Mouse (Mus musculus) hindbrain, postnatal 0 days (tissue): ENCODE results near the gene Aqp11. TPM values are rescaled to one million over a fixed set of nuclear protein-coding genes. Genes with fewer than 3 reads are reported as not detected.
A peak's percentile ranks its signal among the peaks of the same experiment; 100 is the strongest.

Experiments used
- ATAC-seq: fragments of 200-750 bp; cut with Nextera tagmentation; 2 replicates; pipeline ENCODE4 v1.8.0; 2017; ENCODE audit warnings: mild to moderate bottlenecking, moderate TSS enrichment, moderate library complexity
- DNase-seq: peaks from one replicate; pipeline ENCODE4 v3.0.0-alpha.2; 2015; ENCODE audit warnings: low spot score
- H3K27ac ChIP-seq: fragments of 300-500 bp; sonication (generic); 2 replicates; pipeline ENCODE4 v1.5.1; 2014; ENCODE audit warnings: mild to moderate bottlenecking
- H3K27me3 ChIP-seq: fragments of 300-500 bp; sonication (generic); 2 replicates; pipeline ENCODE4 v1.6.1; 2014; ENCODE audit warnings: low read length, mixed read lengths; ENCODE audit not compliant: insufficient read depth
- H3K36me3 ChIP-seq: fragments of 300-500 bp; sonication (generic); 2 replicates; pipeline ENCODE4 v1.6.1; 2014; ENCODE audit warnings: low read length, mixed read lengths; ENCODE audit not compliant: insufficient read depth
- H3K4me1 ChIP-seq: fragments of 300-500 bp; sonication (generic); 2 replicates; pipeline ENCODE4 v1.6.1; 2014; ENCODE audit warnings: antibody characterized with exemption, low read length, mixed read lengths; ENCODE audit not compliant: insufficient read depth
- H3K4me2 ChIP-seq: fragments of 300-500 bp; sonication (generic); 2 replicates; pipeline ENCODE4 v1.6.1; 2014; ENCODE audit warnings: low read depth, mild to moderate bottlenecking, low read length, moderate library complexity, mixed read lengths
- H3K4me3 ChIP-seq: fragments of 300-500 bp; sonication (generic); 2 replicates; pipeline ENCODE4 v1.5.1; 2014; ENCODE audit warnings: low read length
- H3K9ac ChIP-seq: fragments of 300-500 bp; sonication (generic); replicated peaks from 2 replicates; pipeline ENCODE4 v1.6.1; 2014; ENCODE audit warnings: mild to moderate bottlenecking, low read length, moderate library complexity, mixed read lengths
- H3K9me3 ChIP-seq: fragments of 300-500 bp; sonication (generic); 2 replicates; pipeline ENCODE4 v1.6.1; 2016; ENCODE audit warnings: low read length, mixed read lengths
- CTCF ChIP-seq: IDR thresholded peaks from 2 replicates; pipeline ENCODE4 v1.5.1; 2016; ENCODE audit warnings: antibody characterized with exemption, control low read depth, low read depth
- WGBS: fragments of 180-500 bp; shearing (Covaris S2); extraction: QIAGEN DNeasy Blood & Tissue Kit; methylation state at CpG from one replicate; pipeline ENCODE4 v1.1.7; 2014; 5-methylcytosine and 5-hydroxymethylcytosine counted together
- polyA plus RNA-seq: library from polyadenylated mRNA; unstranded; fragments of >200 nt; fragmentation: Nextera tagmentation; extraction: Ambion mirVana; gene quantifications from 2 replicates; pipeline ENCODE4 v1.2.1, GENCODE M21; 2015
- total RNA-seq: library from RNA; depleted of rRNA; stranded (reverse); fragments of >200 nt; gene quantifications from 2 replicates; pipeline ENCODE4 v1.2.3, GENCODE M21; 2014; rRNA removed

Aqp11 gene
- total and polyA plus RNA-seq, 2 experiments from 2014 or later: 15.0 to 29.5 TPM

- TF ChIP-seq CTCF: no peak
- Histone ChIP-seq H3K9me3 (no peaks in the 10 kb centered on the region), H3K9ac (peak overlapping the region; percentile 96), H3K4me2 (peak overlapping the region; percentile 80), H3K4me1 (peaks cover 3% of the 10 kb centered on the region), H3K27me3 (no peaks in the 10 kb centered on the region), H3K27ac (peak overlapping the region; percentile 88), H3K4me3 (peak overlapping the region; percentile 98), H3K36me3 (no peaks in the 10 kb centered on the region)
- 32% methylated on average over 19 of the region's 19 CpGs for WGBS
- ATAC-seq (peak; percentile 89), DNase-seq (no peak)
Observed at GRCm38 (mm10) chr7:97696133-97696505, 42.0 kb downstream of the Aqp11 start.

- Histone ChIP-seq H3K36me3 (no peaks in the 10 kb centered on the region), H3K9me3 (no peaks in the 10 kb centered on the region), H3K9ac (no peak overlapping the region), H3K27ac (no peak overlapping the region), H3K4me2 (peak overlapping the region; percentile 80; the same call in 1 of the 2 replicates), H3K4me3 (no peak overlapping the region), H3K4me1 (peaks cover 3% of the 10 kb centered on the region), H3K27me3 (no peaks in the 10 kb centered on the region)
- 100% methylated on average over 1 of the region's 1 CpGs for WGBS
- DNase-seq (no peak), ATAC-seq (no peak)
- no peak for TF ChIP-seq CTCF
Observed at GRCm38 (mm10) chr7:97695441-97695840, 42.6 kb downstream of the Aqp11 start.

- H3K36me3 ChIP-seq: peaks cover 16% of the 10 kb centered on the region
- no peak overlapping the region for H3K4me3 ChIP-seq
- whole genome bisulfite sequencing: 86% methylated on average over 2 of the region's 2 CpGs
- ATAC-seq (no peak), DNase-seq (no peak)
- no peak overlapping the region for H3K9ac ChIP-seq
- no peaks in the 10 kb centered on the region for H3K9me3 ChIP-seq
- H3K27ac ChIP-seq: no peak overlapping the region
- no peak overlapping the region for H3K4me2 ChIP-seq
- H3K27me3 ChIP-seq: no peaks in the 10 kb centered on the region
- no peak for TF ChIP-seq CTCF
- no peaks in the 10 kb centered on the region for H3K4me1 ChIP-seq
Observed at GRCm38 (mm10) chr7:97687831-97688230, 50.3 kb downstream of the Aqp11 start.

GRCm38 (mm10) chr7:97679239-97679638 lies 58.9 kb downstream of the Aqp11 start:
- H3K27ac ChIP-seq: no peak overlapping the region
- ATAC-seq (no peak), DNase-seq (peak; percentile 71)
- H3K27me3 ChIP-seq: no peaks in the 10 kb centered on the region
- H3K9me3 ChIP-seq: no peaks in the 10 kb centered on the region
- peak; percentile 58 for TF ChIP-seq CTCF
- H3K9ac ChIP-seq: no peak overlapping the region
- no peaks in the 10 kb centered on the region for H3K4me1 ChIP-seq
- WGBS: 7% methylated on average over 1 of the region's 1 CpGs
- no peak overlapping the region for H3K4me3 ChIP-seq
- no peak overlapping the region for H3K4me2 ChIP-seq
- peaks cover 28% of the 10 kb centered on the region for H3K36me3 ChIP-seq

Other genes with a start within 250 kb of the Aqp11 start
- gene Aamdc, start 158.8 kb downstream of the Aqp11 start, total RNA-seq: 9.4 and 17.4 TPM in 2 replicates
- gene Aamdc, start 158.8 kb downstream of the Aqp11 start, polyA plus RNA-seq: 61.8 and 67.2 TPM in 2 replicates
- gene Rsf1, start 158.4 kb downstream of the Aqp11 start, total RNA-seq: 16.7 and 18.2 TPM in 2 replicates
- 26.3 and 27.6 TPM in 2 replicates for gene Rsf1, start 158.4 kb downstream of the Aqp11 start, polyA plus RNA-seq
- gene Clns1a, start 41.7 kb downstream of the Aqp11 start, total RNA-seq: 99.6 and 102 TPM in 2 replicates
- 172 and 175 TPM in 2 replicates for gene Clns1a, start 41.7 kb downstream of the Aqp11 start, polyA plus RNA-seq
- gene Pak1, start 50.3 kb upstream of the Aqp11 start, total RNA-seq: 125 and 137 TPM in 2 replicates
- 111 and 114 TPM in 2 replicates for gene Pak1, start 50.3 kb upstream of the Aqp11 start, polyA plus RNA-seq
- gene Gdpd4, start 181.7 kb upstream of the Aqp11 start, total RNA-seq: not detected in 2 replicates
- gene Gdpd4, start 181.7 kb upstream of the Aqp11 start, polyA plus RNA-seq: not detected in 2 replicates